Mouse (Mus musculus) MEL (cell line): Measurements from ENCODE around the gene Vars. TPM values are rescaled to one million over a fixed set of nuclear protein-coding genes. Genes with fewer than 3 reads are reported as not detected.

Source experiments
- DNase-seq: peaks from one replicate; pipeline ENCODE4 v3.0.0; 2011; ENCODE audit warnings: low read depth, low spot score
- H3K27ac ChIP-seq: 2 replicates; pipeline ENCODE4 v1.5.1; 2012; ENCODE audit warnings: low read depth, mild to moderate bottlenecking, control low read depth, low read length, moderate library complexity; ENCODE audit not compliant: control insufficient read depth
- H3K27me3 ChIP-seq, 2 experiments: fragments of 150-350 bp in 1 of 2; sonication (generic) in 1 of 2; 2 replicates each; pipeline ENCODE4 v1.6.1; 2012; ENCODE audit warnings: low read length in 2 of 2, mild to moderate bottlenecking in 2 of 2, improper control_type of control experiment in 1 of 2, moderate library complexity in 1 of 2; ENCODE audit not compliant: insufficient read depth in 2 of 2, control insufficient read depth in 1 of 2
- H3K36me3 ChIP-seq, 2 experiments: 2 replicates each; pipeline ENCODE4 v1.6.1; 2012 to 2014; ENCODE audit warnings: low read length in 2 of 2, improper control_type of control experiment in 1 of 2, inconsistent platforms in 1 of 2, mild to moderate bottlenecking in 1 of 2; ENCODE audit not compliant: insufficient read depth in 2 of 2, control insufficient read depth in 1 of 2
- H3K4me1 ChIP-seq, 2 experiments: fragments of 150-350 bp in 1 of 2; sonication (generic) in 1 of 2; 2 replicates each; pipeline ENCODE4 v1.6.1; 2012; ENCODE audit warnings: low read length in 2 of 2, improper control_type of control experiment in 1 of 2, mild to moderate bottlenecking in 1 of 2; ENCODE audit not compliant: insufficient read depth in 2 of 2, control insufficient read depth in 1 of 2
- H3K4me3 ChIP-seq, 2 experiments: fragments of 150-350 bp in 1 of 2; sonication (generic) in 1 of 2; 2 replicates each; pipeline ENCODE4 v1.5.1; 2012; ENCODE audit warnings: low read depth in 2 of 2, low read length in 2 of 2, mild to moderate bottlenecking in 2 of 2, moderate library complexity in 2 of 2, control low read depth in 1 of 2, improper control_type of control experiment in 1 of 2; ENCODE audit not compliant: control insufficient read depth in 1 of 2, insufficient read depth in 1 of 2
- H3K79me2 ChIP-seq: 2 replicates; pipeline ENCODE4 v1.6.1; 2012; ENCODE audit warnings: mild to moderate bottlenecking, low read length, moderate library complexity; ENCODE audit not compliant: control insufficient read depth, poor library complexity, insufficient read depth
- H3K9ac ChIP-seq: 2 replicates; pipeline ENCODE4 v1.6.1; 2012; ENCODE audit warnings: low read depth, mild to moderate bottlenecking, control low read depth, low read length, moderate library complexity; ENCODE audit not compliant: control insufficient read depth, poor library complexity, severe bottlenecking
- H3K9me3 ChIP-seq: fragments of 150-350 bp; sonication (generic); replicated peaks from 2 replicates; pipeline ENCODE4 v1.6.1; 2012; ENCODE audit warnings: mild to moderate bottlenecking, low read length, improper control_type of control experiment, moderate library complexity; ENCODE audit not compliant: insufficient read depth
- CHD1 ChIP-seq: IDR thresholded peaks from 2 replicates; pipeline ENCODE4 v1.6.1; 2012; ENCODE audit warnings: low read depth, mild to moderate bottlenecking, inconsistent platforms, low read length, improper control_type of control experiment
- E2F4 ChIP-seq: IDR thresholded peaks from 2 replicates; pipeline ENCODE4 v1.6.1; 2011; ENCODE audit warnings: low read depth, low read length, improper control_type of control experiment, borderline replicate concordance
- ETS1 ChIP-seq: IDR thresholded peaks from 2 replicates; pipeline ENCODE4 v1.6.1; 2012; ENCODE audit warnings: low read depth, mild to moderate bottlenecking, inconsistent platforms, low read length, improper control_type of control experiment, moderate library complexity
- KAT2A ChIP-seq: conservative IDR thresholded peaks from 2 replicates; pipeline ENCODE4 v1.6.1; 2012; ENCODE audit warnings: low read depth, low read length, improper control_type of control experiment, inconsistent platforms
- MAFK ChIP-seq: IDR thresholded peaks from 2 replicates; pipeline ENCODE4 v1.6.1; 2011; ENCODE audit warnings: low read depth, mild to moderate bottlenecking, low read length, improper control_type of control experiment, borderline replicate concordance
- MYC ChIP-seq: IDR thresholded peaks from 2 replicates; pipeline ENCODE4 v1.6.1; 2011; ENCODE audit warnings: low read depth, mild to moderate bottlenecking, low read length, improper control_type of control experiment, moderate library complexity
- NRF1 ChIP-seq: IDR thresholded peaks from 2 replicates; pipeline ENCODE4 v1.6.1; 2014; ENCODE audit warnings: low read depth, mild to moderate bottlenecking, inconsistent platforms, low read length, improper control_type of control experiment, moderate library complexity; ENCODE audit not compliant: poor library complexity, insufficient read depth, severe bottlenecking
- POLR2A ChIP-seq, 2 experiments: IDR thresholded peaks; 2 replicates each; pipeline ENCODE4 v1.6.1; 2011 to 2012; ENCODE audit warnings: low read length in 2 of 2, mild to moderate bottlenecking in 2 of 2, control low read depth in 1 of 2, improper control_type of control experiment in 1 of 2, low read depth in 1 of 2, moderate library complexity in 1 of 2; ENCODE audit not compliant: control insufficient read depth in 1 of 2, insufficient read depth in 1 of 2, poor library complexity in 1 of 2
- TBP ChIP-seq: IDR thresholded peaks from 2 replicates; pipeline ENCODE4 v1.8.0; 2011; ENCODE audit warnings: low read depth, low read length, improper control_type of control experiment
- UBTF ChIP-seq: IDR thresholded peaks from 2 replicates; pipeline ENCODE4 v1.6.1; 2012; ENCODE audit warnings: low read depth, mild to moderate bottlenecking, inconsistent platforms, low read length, improper control_type of control experiment, moderate library complexity, borderline replicate concordance; ENCODE audit not compliant: insufficient read depth
- USF1 ChIP-seq: IDR thresholded peaks from 2 replicates; pipeline ENCODE4 v1.6.1; 2014; ENCODE audit warnings: low read depth, mild to moderate bottlenecking, inconsistent platforms, low read length, improper control_type of control experiment, moderate library complexity
- USF2 ChIP-seq, 2 experiments: IDR thresholded peaks; 2 replicates each; pipeline ENCODE4 v1.6.1; 2011 to 2012; ENCODE audit warnings: improper control_type of control experiment in 2 of 2, low read length in 2 of 2, borderline replicate concordance in 1 of 2, inconsistent platforms in 1 of 2, low read depth in 1 of 2, mild to moderate bottlenecking in 1 of 2; ENCODE audit not compliant: insufficient read depth in 1 of 2
- ZC3H11A ChIP-seq: IDR thresholded peaks from 2 replicates; pipeline ENCODE4 v1.6.1; 2012; ENCODE audit warnings: low read depth, mild to moderate bottlenecking, inconsistent platforms, low read length, improper control_type of control experiment
- ZKSCAN1 ChIP-seq: IDR thresholded peaks from 2 replicates; pipeline ENCODE4 v1.6.1; 2012; ENCODE audit warnings: low read depth, mild to moderate bottlenecking, inconsistent platforms, low read length, improper control_type of control experiment, moderate library complexity
- ZNF384 ChIP-seq: IDR thresholded peaks from 2 replicates; pipeline ENCODE4 v1.6.1; 2012; ENCODE audit warnings: low read depth, mild to moderate bottlenecking, inconsistent platforms, low read length, improper control_type of control experiment
- polyA plus RNA-seq, 2 experiments: library from polyadenylated mRNA; stranded (reverse) in 1 of 2; unstranded in 1 of 2; fragments of >175 nt in 1 of 2; fragments of >200 nt in 1 of 2; gene quantifications; 2 replicates each; pipeline versions ENCODE4 v1.2.1 to v1.2.4; 2012; ENCODE audit warnings: low replicate concordance in 2 of 2, low read depth in 1 of 2; ENCODE audit not compliant: insufficient read length in 2 of 2, insufficient read depth in 1 of 2, missing spikeins in 1 of 2
- total RNA-seq: library from RNA; depleted of rRNA; stranded (reverse); fragments of 300-350 nt; gene quantifications from 2 replicates; pipeline ENCODE4 v1.2.3, GENCODE M21; 2012

Gene Vars
- total and polyA plus RNA-seq, 3 experiments = 149 to 251 TPM; not detected in 1

- TF ChIP-seq KAT2A = 0 out of 2 replicates have a peak, but pooled peaks have one; percentile 50
- TF ChIP-seq ZNF384 = 0 out of 2 replicates have a peak, but pooled peaks have one; percentile 17
- peak; percentile 95 for TF ChIP-seq ETS1
- no peak for TF ChIP-seq UBTF
- TF ChIP-seq MYC = peak; percentile 92; the same call in 1 of the 2 replicates
- TF ChIP-seq NRF1 = no peak
- TF ChIP-seq ZC3H11A = peak; percentile 5; the same call in 1 of the 2 replicates
- TF ChIP-seq TBP = peak; percentile 73
- no peak for TF ChIP-seq CHD1
- no peak for TF ChIP-seq ZKSCAN1
- peak in 1 of 2 experiments; percentile 73; a peak in 2 of 4 replicates for TF ChIP-seq USF2 (IDR thresholded peaks at IDR 0.05; ENCODE audit: borderline replicate concordance in 1 of 2, insufficient read depth in 1 of 2, low read depth in 1 of 2, low read length in 2 of 2)
- peak; percentile 9 to 71; a peak in 2 of 4 replicates for TF ChIP-seq POLR2A (IDR thresholded peaks at IDR 0.05; ENCODE audit: control insufficient read depth in 1 of 2, insufficient read depth in 1 of 2, low read depth in 1 of 2, low read length in 2 of 2, poor library complexity in 1 of 2)
- TF ChIP-seq E2F4 = peak; percentile 75
Observed at GRCm38 (mm10) chr17:35021842-35022477, 21.2 kb downstream of the Vars start (continued).

- H3K9ac ChIP-seq = peak overlapping the region; percentile 77
- peak overlapping the region; percentile 54 to 66 for H3K4me3 ChIP-seq
- H3K27ac ChIP-seq = peak overlapping the region; percentile 96
- H3K79me2 ChIP-seq = peaks cover 38% of the 10 kb centered on the region
- TF ChIP-seq MAFK = no peak
- TF ChIP-seq MYC = 0 out of 2 replicates have a peak, but pooled peaks have one; percentile 10
- TF ChIP-seq POLR2A (IDR thresholded peaks at IDR 0.05; ENCODE audit: control insufficient read depth in 1 of 2, insufficient read depth in 1 of 2, low read depth in 1 of 2, low read length in 2 of 2, poor library complexity in 1 of 2) = peak in 1 of 2 experiments; percentile 33; a peak in 1 of 4 replicates
- TF ChIP-seq USF2 (IDR thresholded peaks at IDR 0.05; ENCODE audit: borderline replicate concordance in 1 of 2, insufficient read depth in 1 of 2, low read depth in 1 of 2, low read length in 2 of 2) = no peak
- peak; percentile 54 for TF ChIP-seq CHD1
- no peak for TF ChIP-seq USF1
- H3K27me3 ChIP-seq = no peaks in the 10 kb centered on the region
- no peaks in the 10 kb centered on the region for H3K9me3 ChIP-seq
- peak; percentile 58 for DNase-seq
- peaks cover 0 to 42% of the 10 kb centered on the region in 2 experiments; a peak in 2 of 4 replicates for H3K36me3 ChIP-seq
- H3K4me1 ChIP-seq = peaks cover 14 to 54% of the 10 kb centered on the region in 2 experiments; a peak in 3 of 4 replicates
Observed at GRCm38 (mm10) chr17:35022541-35023060, 21.8 kb downstream of the Vars start.
